Mouse (Mus musculus): ENCODE results near the gene Gm42517. TPM values are rescaled to one million over a fixed set of nuclear protein-coding genes. Genes with fewer than 3 reads are reported as not detected.

Gm42517 gene
- total RNA-seq (2021) = 10 to 100 TPM; 61.9 to 70.5 TPM
- long read RNA-seq, transcript Gm42517-201 (1 exons, 1,850 nt) = major isoform, 66 of 66 reads
- long read RNA-seq, partial matches to known transcripts = 0 of 66 reads
- long read RNA-seq, other reads (novel, unspliced or antisense) = 0 of 66 reads

GRCm38 (mm10) chr5:108367871-108368332 lies at the start of gene Gm42517:
Gm42517 (minus strand) TSS chr5:108367922.
- DNase-seq (ENCODE audit: low spot score in 2 of 2) = peak; percentile 29 to 41

- DNase-seq (ENCODE audit: low spot score in 2 of 2) = no peak
Observed at GRCm38 (mm10) chr5:108414711-108415110, 47.0 kb upstream of the Gm42517 start.

GRCm38 (mm10) chr5:108406977-108407376 lies 39.3 kb upstream of the Gm42517 start:
- no peak for DNase-seq (ENCODE audit: low spot score in 2 of 2)

- no peak for DNase-seq (ENCODE audit: low spot score in 2 of 2)
Observed at GRCm38 (mm10) chr5:108405460-108405859, 37.7 kb upstream of the Gm42517 start.

DNA sequence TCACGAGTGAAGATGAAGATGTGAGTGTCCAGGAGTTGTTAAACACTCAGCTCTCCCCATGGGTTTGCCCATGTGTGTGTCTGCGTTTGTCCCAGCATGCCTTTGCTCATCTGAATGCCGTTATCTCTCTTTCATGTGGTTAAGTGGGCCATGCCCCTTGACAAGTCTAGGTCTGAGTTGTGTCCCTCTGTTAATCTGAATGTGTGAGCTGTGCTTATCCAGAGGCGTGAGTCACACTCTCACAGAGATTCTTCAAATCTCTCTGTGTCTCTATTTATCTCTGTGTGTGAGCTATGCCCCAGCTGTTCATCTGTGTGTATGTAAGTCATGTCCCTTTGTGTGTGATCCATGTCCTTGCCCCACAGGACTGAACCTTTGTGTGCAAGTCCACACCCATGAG lies 35.7 kb upstream of the Gm42517 start:
- DNase-seq (ENCODE audit: low spot score in 2 of 2) = no peak

GRCm38 (mm10) chr5:108389744-108390143 lies 22.0 kb upstream of the Gm42517 start:
- no peak for DNase-seq (ENCODE audit: low spot score in 2 of 2)

DNA sequence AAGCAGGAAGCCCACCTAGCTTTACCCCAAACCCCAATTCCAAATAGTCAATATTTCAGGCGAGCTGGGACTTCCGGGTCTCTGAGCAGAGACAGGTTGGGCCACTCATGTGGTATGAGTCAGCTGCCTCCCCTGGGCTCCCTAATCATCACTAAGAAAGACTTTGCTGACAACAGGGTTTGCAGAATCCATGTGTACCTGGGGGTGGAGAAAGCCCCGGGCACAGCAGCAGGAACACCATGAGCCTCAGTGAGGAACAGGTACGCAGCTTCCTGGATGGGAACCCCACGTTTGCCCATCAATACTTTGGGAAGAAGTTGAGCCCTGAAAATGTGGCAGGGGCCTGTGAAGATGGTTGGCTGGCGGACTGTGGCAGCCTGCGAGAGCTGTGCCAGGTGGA lies 20.5 kb upstream of the Gm42517 start, which contains the start of gene Pde6b:
TSS of gene Pde6b (plus strand) at position 191 of the 400 bp plus-strand sequence.
- no peak for DNase-seq (ENCODE audit: low spot score in 2 of 2)

DNA sequence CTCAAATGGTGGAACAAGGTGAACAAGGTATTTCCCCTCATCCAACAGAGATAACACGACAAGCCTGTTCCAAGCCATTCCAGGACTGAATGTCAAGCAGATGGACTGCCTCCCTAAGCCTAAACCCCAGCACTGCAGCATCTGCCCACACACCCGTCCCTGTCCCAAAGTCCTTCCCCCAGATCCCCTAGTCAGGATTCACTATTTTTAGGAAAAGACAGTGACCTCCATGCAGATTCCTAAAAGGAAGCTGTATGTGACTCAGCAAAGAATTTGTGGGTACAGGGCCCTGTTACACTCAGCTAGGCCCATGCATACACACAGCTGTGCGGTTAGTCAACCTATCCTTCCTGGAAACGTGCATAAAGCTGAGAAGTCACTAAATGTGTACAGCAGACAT lies 18.7 kb upstream of the Gm42517 start:
- no peak for DNase-seq (ENCODE audit: low spot score in 2 of 2)

DNA sequence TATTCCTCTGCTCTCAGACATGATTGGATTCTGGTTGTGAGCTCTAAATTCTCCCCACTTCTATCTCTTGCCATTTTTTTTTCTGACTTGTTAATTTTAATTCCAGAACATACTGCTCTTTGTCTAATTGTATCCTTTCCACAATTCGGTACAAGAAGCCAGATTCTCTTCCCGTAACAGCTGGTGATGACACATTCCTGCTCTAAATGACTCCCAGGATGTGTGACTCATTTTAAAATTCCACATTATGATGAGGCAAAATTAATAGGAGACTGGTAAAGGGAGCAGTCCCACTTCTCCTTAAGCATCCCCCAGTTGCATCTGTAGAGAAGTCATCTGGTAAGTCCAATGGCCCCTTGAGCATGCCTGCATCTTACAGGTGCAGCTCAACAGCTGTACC lies 17.9 kb upstream of the Gm42517 start:
- DNase-seq (ENCODE audit: low spot score in 2 of 2) = no peak

DNA sequence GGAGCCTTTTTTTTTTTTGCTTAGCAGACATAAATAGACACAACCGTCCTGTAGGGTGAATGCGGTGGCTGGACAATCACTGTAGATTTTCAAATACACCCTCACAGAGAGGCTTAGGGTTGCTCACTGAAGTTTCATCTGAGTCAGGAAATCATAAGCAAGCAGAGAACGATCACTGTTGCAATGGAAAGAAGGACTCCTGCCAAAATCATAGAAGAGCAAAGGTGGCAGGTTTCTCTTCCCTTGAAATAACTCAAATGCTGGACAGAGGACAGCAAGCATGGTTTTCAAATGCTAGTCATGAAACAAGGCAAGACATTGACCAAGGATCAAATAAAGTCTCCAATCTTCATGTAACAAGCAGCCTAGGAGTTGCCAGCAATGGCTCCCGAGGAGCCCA lies 10.6 kb upstream of the Gm42517 start:
- DNase-seq (ENCODE audit: low spot score in 2 of 2) = no peak

DNA sequence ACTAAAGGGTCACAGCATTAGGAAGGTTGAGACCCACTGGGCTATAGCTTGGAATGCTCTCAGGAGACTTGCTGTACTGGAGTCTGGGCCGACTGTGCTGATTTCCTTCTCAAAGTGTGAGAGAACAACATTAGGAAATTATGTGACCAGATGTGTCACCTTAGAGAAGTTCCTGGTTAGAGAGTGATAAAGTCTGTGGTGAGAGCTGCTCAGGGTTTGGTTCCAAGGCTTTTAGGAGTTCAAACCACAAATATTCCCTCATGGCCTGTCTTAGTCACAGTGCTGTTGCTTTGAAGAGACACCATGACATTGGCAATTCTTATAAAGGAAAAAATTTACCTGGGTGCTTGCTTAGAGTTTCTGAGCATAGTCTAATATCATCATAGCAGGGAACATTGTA lies 8.3 kb upstream of the Gm42517 start:
- no peak for DNase-seq (ENCODE audit: low spot score in 2 of 2)

- DNase-seq (ENCODE audit: low spot score in 2 of 2) = no peak
Observed at GRCm38 (mm10) chr5:108374079-108374478, 6.4 kb upstream of the Gm42517 start.

DNA sequence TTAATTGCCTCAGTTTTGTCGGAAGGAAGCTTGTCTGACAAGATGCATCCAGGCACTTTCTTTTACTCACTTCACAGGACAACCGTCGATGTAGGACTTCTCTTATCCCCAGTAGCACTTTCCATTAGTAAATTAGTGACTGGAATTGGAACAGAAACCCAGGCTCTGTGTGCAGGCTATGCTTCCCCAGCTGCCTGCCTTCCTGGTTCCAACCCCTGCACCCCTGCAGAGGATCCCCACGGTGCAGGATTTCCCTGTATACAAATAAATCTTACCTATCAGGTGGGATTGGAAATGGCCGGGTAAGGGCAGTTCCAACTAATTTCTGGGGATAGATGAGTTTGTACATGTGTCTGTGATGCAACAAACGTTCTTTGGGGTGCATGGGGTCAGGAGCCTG lies 2.2 kb upstream of the Gm42517 start:
- DNase-seq (ENCODE audit: low spot score in 2 of 2) = no peak

DNA sequence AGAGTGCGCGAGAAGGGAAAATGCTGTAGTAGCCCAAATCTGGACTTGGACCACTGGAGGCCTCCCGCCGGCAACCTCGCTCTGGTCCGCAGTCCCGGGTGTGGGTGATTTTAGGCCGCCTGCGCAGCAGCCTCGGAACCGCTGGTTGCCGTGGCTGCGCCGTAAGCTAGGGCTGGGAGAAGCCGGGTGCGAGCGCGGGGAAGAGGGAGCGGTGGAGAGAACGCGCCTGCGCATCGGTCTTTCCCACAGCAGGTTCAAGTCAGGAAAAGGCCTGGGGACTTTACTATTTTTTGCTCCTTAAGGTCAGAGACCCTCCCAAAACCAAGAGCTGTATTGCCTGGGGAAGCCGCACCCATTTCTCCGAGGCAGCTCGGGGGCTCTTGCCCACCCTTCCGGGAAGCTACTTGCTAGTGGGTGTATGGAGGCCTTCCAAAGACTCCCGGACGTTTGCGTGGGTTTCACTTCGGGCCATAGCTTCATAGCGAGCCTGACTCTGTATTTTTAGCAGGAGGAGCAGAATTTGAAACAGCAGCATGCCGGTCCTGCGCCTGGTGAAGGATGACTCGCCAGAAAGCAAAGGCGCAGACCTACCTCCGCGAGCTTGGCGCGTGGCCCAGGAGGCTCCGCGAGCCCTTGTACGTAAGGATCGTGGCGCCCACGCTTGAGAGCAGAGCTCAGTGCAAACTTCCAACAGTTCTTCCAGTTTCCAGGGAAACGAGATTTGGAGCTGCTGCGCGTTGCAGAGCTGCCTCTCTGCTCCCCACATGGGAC lies 1.3 kb upstream of the Gm42517 start:
- DNase-seq (ENCODE audit: low spot score in 2 of 2) = peak; percentile 65 to 76

DNA sequence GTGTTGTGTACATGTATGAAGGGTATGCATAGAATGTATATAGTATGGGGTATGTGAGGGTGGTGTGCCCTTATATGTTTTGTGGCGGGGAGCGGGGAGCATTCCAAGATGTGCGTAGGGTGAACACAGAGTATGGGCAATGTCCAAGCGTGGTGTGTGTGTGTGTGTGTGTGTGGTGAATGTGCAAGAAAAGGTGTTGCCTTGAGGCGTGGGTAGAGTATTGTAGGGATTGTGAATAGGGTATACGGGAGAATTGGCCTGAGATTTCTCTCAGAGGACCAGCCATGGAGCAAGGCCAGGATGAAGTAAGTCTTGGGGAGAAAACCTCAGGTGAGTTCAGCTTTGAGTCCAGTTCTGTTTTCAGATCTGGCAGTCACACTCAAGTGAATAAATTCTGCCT lies 724 bp upstream of the Gm42517 start:
- DNase-seq (ENCODE audit: low spot score in 2 of 2) = peak in 1 of 2 experiments; percentile 33

DNA sequence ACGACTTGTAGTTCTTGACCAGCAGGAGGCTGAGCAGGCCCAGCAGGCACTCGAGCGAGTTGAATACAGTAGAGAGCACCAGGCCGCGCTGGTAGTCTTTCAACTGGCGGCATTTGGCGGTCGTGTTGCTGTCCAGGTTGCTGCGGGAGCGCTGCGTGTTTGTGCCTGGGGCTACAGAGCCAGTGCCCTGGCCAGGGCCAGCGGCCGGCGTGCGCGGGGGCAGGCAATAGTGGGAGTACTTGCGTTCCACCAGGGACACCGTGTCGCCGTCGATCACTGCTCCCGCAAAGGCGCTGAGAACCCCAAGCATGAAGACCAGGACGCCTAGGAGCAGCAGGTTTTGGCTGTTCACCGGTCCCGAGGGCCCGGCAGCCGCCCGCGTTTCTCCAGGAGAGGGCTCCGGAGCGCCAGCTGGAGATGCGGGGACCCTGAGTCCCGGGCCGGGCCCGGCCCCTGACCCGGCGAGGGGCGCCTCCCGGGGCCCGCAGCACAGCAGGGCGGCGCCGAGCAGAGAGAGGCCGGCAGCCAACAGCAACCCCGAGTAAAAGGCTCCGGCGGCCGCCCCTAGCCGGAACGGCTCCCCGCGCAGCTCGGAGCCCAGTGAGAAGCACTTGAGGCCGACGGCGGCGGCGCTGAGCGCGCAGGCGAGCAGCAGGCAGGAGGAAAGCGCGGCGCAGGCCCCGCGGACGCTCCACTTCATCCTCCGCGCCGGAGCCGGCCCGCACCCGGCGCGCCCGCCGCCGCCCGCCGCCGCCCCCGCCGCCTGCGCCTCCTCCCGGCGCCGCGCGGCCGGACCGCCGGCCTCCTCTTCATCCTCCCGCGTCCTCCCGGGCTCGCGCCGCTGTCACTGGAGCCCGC lies 509 bp downstream of the Gm42517 start:
- peak; percentile 57 to 60 for DNase-seq (ENCODE audit: low spot score in 2 of 2)

GRCm38 (mm10) chr5:108366328-108366983 lies 1.3 kb downstream of the Gm42517 start:
- DNase-seq (ENCODE audit: low spot score in 2 of 2) = no peak

- no peak for DNase-seq (ENCODE audit: low spot score in 2 of 2)
Observed at GRCm38 (mm10) chr5:108362330-108362729, 5.4 kb downstream of the Gm42517 start.

- no peak for DNase-seq (ENCODE audit: low spot score in 2 of 2)
Observed at GRCm38 (mm10) chr5:108360211-108360610, 7.5 kb downstream of the Gm42517 start.

- no peak for DNase-seq (ENCODE audit: low spot score in 2 of 2)
Observed at GRCm38 (mm10) chr5:108359491-108359890, 8.2 kb downstream of the Gm42517 start.

DNA sequence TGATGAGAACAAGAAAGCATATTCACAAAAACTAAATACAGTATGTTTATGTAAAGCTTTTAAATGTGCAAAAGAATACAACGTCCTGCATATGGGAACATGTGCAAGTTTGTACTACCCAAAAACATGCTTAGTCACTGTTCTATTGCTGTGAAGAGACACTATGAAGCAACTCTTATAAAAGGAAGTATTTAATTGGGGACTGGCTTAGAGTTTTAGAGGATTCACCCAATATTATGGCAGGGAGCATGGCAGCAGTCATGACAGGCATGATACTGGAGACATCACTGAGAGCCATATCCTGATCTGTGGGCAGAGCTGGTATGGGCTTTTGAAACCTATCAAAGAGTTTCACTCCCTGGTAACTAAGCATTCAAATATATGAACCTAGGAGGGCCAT lies 9.9 kb downstream of the Gm42517 start:
- no peak for DNase-seq (ENCODE audit: low spot score in 2 of 2)
